Mouse (Mus musculus) bone marrow macrophage, adult 2 months (primary cell): Measurements from ENCODE around the gene Stk16.

Experiments used
- CTCF ChIP-seq: IDR thresholded peaks from 2 replicates; pipeline ENCODE4 v1.5.1; 2012; ENCODE audit warnings: low read depth, mild to moderate bottlenecking, low read length, moderate library complexity
- POLR2A ChIP-seq: IDR thresholded peaks from 2 replicates; pipeline ENCODE4 v1.6.1; 2012; ENCODE audit warnings: mild to moderate bottlenecking, low read depth, low read length, borderline replicate concordance

- TF ChIP-seq CTCF (no peak), POLR2A (peak; percentile 79; the same call in 1 of the 2 replicates)
Observed at GRCm38 (mm10) chr1:75191622-75192402, 18.8 kb upstream of the Stk16 start, which contains the start of the genes Ankzf1 and Atg9a.
